Mouse (Mus musculus) heart, postnatal 14 days (tissue): ENCODE results near the gene Efnb2. TPM values are rescaled to one million over a fixed set of nuclear protein-coding genes. Genes with fewer than 3 reads are reported as not detected.
A peak's percentile ranks its signal among the peaks of the same experiment; 100 is the strongest.

Experiments used
- DNase-seq, 2 experiments: peaks; one replicate each; pipeline ENCODE4 v3.0.0; 2021 to 2022
- intact Hi-C: fragments of 180-260 bp; cut with DNase I; formaldehyde crosslinking; loops from one replicate; pipeline ENCODE4 v1.15.1; 2025
- long read RNA-seq, 2 experiments: library from polyadenylated mRNA; stranded (forward); transcript quantifications; one replicate each; pipeline ENCODE4 v2.0.0; 2021
- total RNA-seq, 2 experiments: library from RNA; stranded (reverse); gene quantifications; 2 replicates each; pipeline ENCODE4 v1.2.3; 2021

Gene Efnb2
- total RNA-seq, result 10 to 100 TPM; 33.5 to 39.9 TPM
- long read RNA-seq, experiment 1, full-length matches to known transcripts, result 5 of 13 reads
- long read RNA-seq, experiment 1, partial matches to known transcripts, result 0 of 13 reads
- long read RNA-seq, experiment 1, other reads (novel, unspliced or antisense), result 8 of 13 reads
- long read RNA-seq, experiment 2, full-length matches to known transcripts, result 4 of 15 reads
- long read RNA-seq, experiment 2, partial matches to known transcripts, result 1 of 15 reads
- long read RNA-seq, experiment 2, other reads (novel, unspliced or antisense), result 10 of 15 reads

GRCm38 (mm10) chr8:8661103-8661758, at the start of gene Efnb2:
Efnb2 (minus strand) TSS chr8:8661242.
- peak; percentile 97 to 98 for DNase-seq
- intact Hi-C loops, result loop anchor here (2.0 to 5.0 kb wide), 5 partner anchors 156 to 511 kb away; no protein-coding TSS in a partner anchor

- no peak for DNase-seq
- intact Hi-C loops, result no loop called here
Measured at GRCm38 (mm10) chr8:8704813-8705212, 43.8 kb upstream of the Efnb2 start.

GRCm38 (mm10) chr8:8703668-8704067, 42.6 kb upstream of the Efnb2 start:
- intact Hi-C loops, result no loop called here
- DNase-seq, result no peak

GRCm38 (mm10) chr8:8700821-8701220, 39.8 kb upstream of the Efnb2 start:
- DNase-seq, result no peak
- intact Hi-C loops, result no loop called here

- intact Hi-C loops, result no loop called here
- DNase-seq, result no peak
Measured at GRCm38 (mm10) chr8:8700229-8700628, 39.2 kb upstream of the Efnb2 start.

- peak; percentile 99 for DNase-seq
- intact Hi-C loops, result no loop called here
Measured at GRCm38 (mm10) chr8:8690146-8691092, 29.4 kb upstream of the Efnb2 start, which contains the start of gene Arglu1. Arglu1 (minus strand) TSS chr8:8690521.

GRCm38 (mm10) chr8:8689454-8690145, 28.6 kb upstream of the Efnb2 start:
- peak; percentile 70 to 73 for DNase-seq
- intact Hi-C loops, result loop anchor here (5.0 kb wide), 1 partner anchor 43 kb away; no protein-coding TSS in a partner anchor

- intact Hi-C loops, result loop anchor here (5.0 kb wide), 1 partner anchor 43 kb away; no protein-coding TSS in a partner anchor
- DNase-seq, result no peak
Measured at GRCm38 (mm10) chr8:8688823-8689453, 27.9 kb upstream of the Efnb2 start.

- intact Hi-C loops, result loop anchor here (5.0 kb wide), 1 partner anchor 47 kb away; no protein-coding TSS in a partner anchor
- no peak for DNase-seq
Measured at GRCm38 (mm10) chr8:8685517-8685916, 24.5 kb upstream of the Efnb2 start.

- intact Hi-C loops, result no loop called here
- no peak for DNase-seq
Measured at GRCm38 (mm10) chr8:8682697-8683096, 21.7 kb upstream of the Efnb2 start.

- intact Hi-C loops, result no loop called here
- no peak for DNase-seq
Measured at GRCm38 (mm10) chr8:8678236-8678635, 17.2 kb upstream of the Efnb2 start.

- DNase-seq, result no peak
- intact Hi-C loops, result no loop called here
Measured at GRCm38 (mm10) chr8:8674864-8675263, 13.8 kb upstream of the Efnb2 start.

- DNase-seq, result peak; percentile 92 to 94
- intact Hi-C loops, result loop anchor here (2.0 to 5.0 kb wide), 5 partner anchors 156 to 511 kb away; no protein-coding TSS in a partner anchor
Measured at GRCm38 (mm10) chr8:8661759-8662138, 707 bp upstream of the Efnb2 start.

GRCm38 (mm10) chr8:8660307-8661098, 539 bp downstream of the Efnb2 start:
- intact Hi-C loops, result loop anchor here (2.0 to 5.0 kb wide), 5 partner anchors 157 to 512 kb away; no protein-coding TSS in a partner anchor
- DNase-seq, result peak; percentile 47 to 61

- DNase-seq, result peak; percentile 40 to 41
- intact Hi-C loops, result loop anchor here (2.0 to 10.0 kb wide), 7 partner anchors 158 to 862 kb away; no protein-coding TSS in a partner anchor
Measured at GRCm38 (mm10) chr8:8659503-8660306, 1.3 kb downstream of the Efnb2 start.

- intact Hi-C loops, result loop anchor here (5.0 to 10.0 kb wide), 2 partner anchors 204 to 861 kb away; no protein-coding TSS in a partner anchor
Measured at GRCm38 (mm10) chr8:8658426-8659224, 2.4 kb downstream of the Efnb2 start.

More at GRCm38 (mm10) chr8:8658426-8659224, 2.4 kb downstream of the Efnb2 start:
- peak; percentile 87 to 88 for DNase-seq
